Mouse (Mus musculus) embryonic facial prominence, embryonic 15.5 days (tissue): ENCODE measurements at regions not wholly inside any gene's neighbourhood (a gene's known extent, or its start where the extent isn't known, plus 50 kb on each side); places are given as distances from the start of the nearest gene placed in this dataset.

Experiments used
- ATAC-seq: fragments of 200-750 bp; cut with Nextera tagmentation; 2 replicates; pipeline ENCODE4 v1.8.0; 2017; ENCODE audit warnings: low read depth, moderate TSS enrichment; ENCODE audit not compliant: insufficient number of reproducible peaks, low FRiP score, low TSS enrichment
- H3K27ac ChIP-seq: fragments of 300-500 bp; sonication (generic); replicated peaks from 2 replicates; pipeline ENCODE4 v1.5.1; 2015; ENCODE audit warnings: mild to moderate bottlenecking, inconsistent platforms
- H3K27me3 ChIP-seq: fragments of 300-500 bp; sonication (generic); 2 replicates; pipeline ENCODE4 v1.6.1; 2015; ENCODE audit warnings: inconsistent platforms
- H3K36me3 ChIP-seq: fragments of 300-500 bp; sonication (generic); 2 replicates; pipeline ENCODE4 v1.6.1; 2015; ENCODE audit warnings: mild to moderate bottlenecking, inconsistent platforms
- H3K4me1 ChIP-seq: fragments of 300-500 bp; sonication (generic); 2 replicates; pipeline ENCODE4 v1.6.1; 2015; ENCODE audit warnings: inconsistent platforms
- H3K4me2 ChIP-seq: fragments of 300-500 bp; sonication (generic); replicated peaks from 2 replicates; pipeline ENCODE4 v1.6.1; 2015; ENCODE audit warnings: mild to moderate bottlenecking, inconsistent platforms
- H3K4me3 ChIP-seq: fragments of 300-500 bp; sonication (generic); replicated peaks from 2 replicates; pipeline ENCODE4 v1.5.1; 2015; ENCODE audit warnings: mild to moderate bottlenecking, inconsistent platforms
- H3K9ac ChIP-seq: fragments of 300-500 bp; sonication (generic); 2 replicates; pipeline ENCODE4 v1.6.1; 2015; ENCODE audit warnings: inconsistent platforms
- H3K9me3 ChIP-seq: fragments of 300-500 bp; sonication (generic); replicated peaks from 2 replicates; pipeline ENCODE4 v1.6.1; 2016; ENCODE audit warnings: inconsistent platforms
- WGBS: fragments of 180-500 bp; shearing (Covaris S2); methylation state at CpG from one replicate; pipeline ENCODE4 v1.1.7; 2015; 5-methylcytosine and 5-hydroxymethylcytosine counted together

- Histone ChIP-seq H3K36me3 (no peaks in the 10 kb centered on the region), H3K4me2 (no peak overlapping the region), H3K27ac (no peak overlapping the region), H3K27me3 (no peaks in the 10 kb centered on the region), H3K4me3 (no peak overlapping the region), H3K9me3 (no peaks in the 10 kb centered on the region), H3K4me1 (no peaks in the 10 kb centered on the region), H3K9ac (no peak overlapping the region)
- no peak for ATAC-seq
- WGBS = 41% methylated on average over 4 of the region's 4 CpGs
Observed at GRCm38 (mm10) chr4:12620059-12620755, 448.4 kb upstream of the Fam92a start.

- H3K27me3 ChIP-seq = no peaks in the 10 kb centered on the region
- 81% methylated on average over 5 of the region's 5 CpGs for WGBS
- H3K27ac ChIP-seq = no peak overlapping the region
- H3K4me1 ChIP-seq = no peaks in the 10 kb centered on the region
- no peak overlapping the region for H3K4me3 ChIP-seq
- H3K9ac ChIP-seq = no peak overlapping the region
- no peaks in the 10 kb centered on the region for H3K9me3 ChIP-seq
- no peak overlapping the region for H3K4me2 ChIP-seq
- no peak for ATAC-seq
- no peaks in the 10 kb centered on the region for H3K36me3 ChIP-seq
Observed at GRCm38 (mm10) chr4:12616665-12617064, 444.9 kb upstream of the Fam92a start.

GRCm38 (mm10) chr4:12611511-12611910 lies 439.7 kb upstream of the Fam92a start:
- no peaks in the 10 kb centered on the region for H3K4me1 ChIP-seq
- no peaks in the 10 kb centered on the region for H3K9me3 ChIP-seq
- no peaks in the 10 kb centered on the region for H3K36me3 ChIP-seq
- no peak for ATAC-seq
- H3K27ac ChIP-seq = no peak overlapping the region
- H3K4me3 ChIP-seq = no peak overlapping the region
- H3K9ac ChIP-seq = no peak overlapping the region
- no peak overlapping the region for H3K4me2 ChIP-seq
- no peaks in the 10 kb centered on the region for H3K27me3 ChIP-seq
- 42% methylated on average over 5 of the region's 5 CpGs for WGBS

GRCm38 (mm10) chr4:12601165-12601919 lies 429.5 kb upstream of the Fam92a start:
- no peak for ATAC-seq
- 70% methylated on average over 15 of the region's 15 CpGs for WGBS

GRCm38 (mm10) chr4:12595801-12596515 lies 424.1 kb upstream of the Fam92a start:
- Histone ChIP-seq H3K27ac (peak overlapping the region; percentile 44), H3K9ac (no peak overlapping the region), H3K4me3 (0 out of 2 replicates have a peak overlapping the region, but pooled peaks have one; percentile 1), H3K4me1 (peaks cover 25% of the 10 kb centered on the region), H3K4me2 (peak overlapping the region; percentile 38), H3K27me3 (no peaks in the 10 kb centered on the region), H3K36me3 (no peaks in the 10 kb centered on the region), H3K9me3 (no peaks in the 10 kb centered on the region)
- 18% methylated on average over 10 of the region's 10 CpGs for WGBS
- ATAC-seq = peak; percentile 81

More at GRCm38 (mm10) chr4:12601165-12601919, 429.5 kb upstream of the Fam92a start:
- no peaks in the 10 kb centered on the region for H3K9me3 ChIP-seq
- no peaks in the 10 kb centered on the region for H3K36me3 ChIP-seq
- no peak overlapping the region for H3K4me3 ChIP-seq
- peaks cover 10% of the 10 kb centered on the region for H3K4me1 ChIP-seq
- no peak overlapping the region for H3K9ac ChIP-seq
- no peaks in the 10 kb centered on the region for H3K27me3 ChIP-seq
- no peak overlapping the region for H3K27ac ChIP-seq
- no peak overlapping the region for H3K4me2 ChIP-seq

GRCm38 (mm10) chr4:12592973-12593372 lies 421.2 kb upstream of the Fam92a start:
- H3K4me2 ChIP-seq = no peak overlapping the region
- ATAC-seq = no peak
- no peak overlapping the region for H3K9ac ChIP-seq
- no peaks in the 10 kb centered on the region for H3K36me3 ChIP-seq
- no peak overlapping the region for H3K4me3 ChIP-seq
- WGBS = 34% methylated on average over 3 of the region's 3 CpGs
- H3K4me1 ChIP-seq = peaks cover 24% of the 10 kb centered on the region
- H3K27me3 ChIP-seq = no peaks in the 10 kb centered on the region
- H3K9me3 ChIP-seq = no peaks in the 10 kb centered on the region
- no peak overlapping the region for H3K27ac ChIP-seq

GRCm38 (mm10) chr4:12578102-12578501 lies 406.3 kb upstream of the Fam92a start:
- Histone ChIP-seq H3K27ac (no peak overlapping the region), H3K4me3 (no peak overlapping the region), H3K36me3 (no peaks in the 10 kb centered on the region), H3K4me2 (no peak overlapping the region), H3K9me3 (no peaks in the 10 kb centered on the region), H3K27me3 (no peaks in the 10 kb centered on the region), H3K9ac (no peak overlapping the region), H3K4me1 (no peaks in the 10 kb centered on the region)
- no peak for ATAC-seq
- WGBS = 81% methylated on average over 4 of the region's 4 CpGs

- Histone ChIP-seq H3K9ac (no peak overlapping the region), H3K36me3 (no peaks in the 10 kb centered on the region), H3K27me3 (no peaks in the 10 kb centered on the region), H3K4me2 (no peak overlapping the region), H3K4me1 (no peaks in the 10 kb centered on the region), H3K27ac (no peak overlapping the region), H3K9me3 (no peaks in the 10 kb centered on the region), H3K4me3 (no peak overlapping the region)
- no peak for ATAC-seq
Observed at GRCm38 (mm10) chr4:12571881-12572280, 400.1 kb upstream of the Fam92a start.

GRCm38 (mm10) chr4:12570689-12571088 lies 398.9 kb upstream of the Fam92a start:
- WGBS = 76% methylated on average over 7 of the region's 7 CpGs

GRCm38 (mm10) chr4:12567643-12568042 lies 395.8 kb upstream of the Fam92a start:
- Histone ChIP-seq H3K4me2 (no peak overlapping the region), H3K36me3 (no peaks in the 10 kb centered on the region), H3K27ac (no peak overlapping the region), H3K9ac (no peak overlapping the region), H3K27me3 (no peaks in the 10 kb centered on the region), H3K9me3 (no peaks in the 10 kb centered on the region), H3K4me3 (no peak overlapping the region), H3K4me1 (no peaks in the 10 kb centered on the region)
- 35% methylated on average over 5 of the region's 5 CpGs for WGBS
- no peak for ATAC-seq

More at GRCm38 (mm10) chr4:12570689-12571088, 398.9 kb upstream of the Fam92a start:
- H3K4me3 ChIP-seq = no peak overlapping the region
- ATAC-seq = no peak
- no peak overlapping the region for H3K4me2 ChIP-seq
- H3K27me3 ChIP-seq = no peaks in the 10 kb centered on the region
- no peaks in the 10 kb centered on the region for H3K36me3 ChIP-seq
- no peaks in the 10 kb centered on the region for H3K9me3 ChIP-seq
- H3K27ac ChIP-seq = no peak overlapping the region
- H3K4me1 ChIP-seq = no peaks in the 10 kb centered on the region
- H3K9ac ChIP-seq = no peak overlapping the region

- Histone ChIP-seq H3K27me3 (no peaks in the 10 kb centered on the region), H3K4me3 (no peak overlapping the region), H3K9ac (no peak overlapping the region), H3K4me1 (0 out of 2 replicates have a peak, but pooled peaks cover 3% of the 10 kb centered on the region), H3K4me2 (no peak overlapping the region), H3K36me3 (no peaks in the 10 kb centered on the region), H3K9me3 (no peaks in the 10 kb centered on the region), H3K27ac (no peak overlapping the region)
- ATAC-seq = no peak
- 80% methylated on average over 1 of the region's 1 CpGs for WGBS
Observed at GRCm38 (mm10) chr4:12563016-12563415, 391.2 kb upstream of the Fam92a start.
